Mouse (Mus musculus): ENCODE data around the gene Spata5. TPM values are rescaled to one million over a fixed set of nuclear protein-coding genes. Genes with fewer than 3 reads are reported as not detected.
"Not testable (repeated sequence)": the region's sequence is repeated elsewhere in the genome, so short reads cannot be mapped to it uniquely, and the experiment has no call there.

Gene Spata5
- polyA plus RNA-seq, 1 experiment, result 6.9 TPM

- Histone ChIP-seq H3K4me3 (ENCODE audit: insufficient read depth, low read depth, low read length) (no peak overlapping the region), H3K27ac (replicated peaks; ENCODE audit: low read depth, low read length) (no peak overlapping the region), H3K4me1 (ENCODE audit: control insufficient read depth, insufficient read depth, insufficient read length, low read length) (peaks cover 2% of the 10 kb centered on the region; the same call in 1 of the 2 replicates)
Measured at GRCm38 (mm10) chr3:37595721-37596120, 176.0 kb downstream of the Spata5 start.

DNA sequence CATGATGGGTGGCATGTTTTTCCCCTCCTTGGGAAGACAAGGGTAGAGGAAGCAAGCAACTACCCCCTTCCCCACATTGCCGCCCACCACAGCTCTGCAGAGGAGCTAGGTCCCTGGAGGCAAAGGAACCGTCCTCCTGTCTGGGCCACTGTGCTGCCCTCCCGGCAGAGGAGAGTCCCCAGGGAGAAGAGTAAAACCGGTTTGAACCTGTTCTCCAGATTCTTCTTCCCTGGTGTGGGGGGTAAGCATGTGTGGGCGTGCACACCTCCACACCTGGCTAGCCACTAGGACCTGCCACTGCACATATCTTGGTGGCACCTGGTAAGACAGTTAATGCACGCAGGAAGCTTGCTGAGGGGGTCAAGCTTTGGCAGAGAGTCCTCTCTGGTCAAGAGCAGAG, 176.8 kb downstream of the Spata5 start:
- Histone ChIP-seq H3K27ac (replicated peaks; ENCODE audit: low read depth, low read length) (no peak overlapping the region), H3K4me3 (ENCODE audit: insufficient read depth, low read depth, low read length) (no peak overlapping the region), H3K4me1 (ENCODE audit: control insufficient read depth, insufficient read depth, insufficient read length, low read length) (peaks cover 2% of the 10 kb centered on the region; the same call in 1 of the 2 replicates)

- H3K4me3 ChIP-seq (ENCODE audit: insufficient read depth, low read depth, low read length), result no peak overlapping the region
Measured at GRCm38 (mm10) chr3:37597200-37597599, 177.5 kb downstream of the Spata5 start.

GRCm38 (mm10) chr3:37599641-37600040, 179.9 kb downstream of the Spata5 start:
- not testable (repeated sequence) for H3K4me1 ChIP-seq (ENCODE audit: control insufficient read depth, insufficient read depth, insufficient read length, low read length); H3K27ac ChIP-seq (replicated peaks; ENCODE audit: low read depth, low read length); H3K4me3 ChIP-seq (ENCODE audit: insufficient read depth, low read depth, low read length)

More at GRCm38 (mm10) chr3:37597200-37597599, 177.5 kb downstream of the Spata5 start:
- Histone ChIP-seq H3K27ac (replicated peaks; ENCODE audit: low read depth, low read length) (no peak overlapping the region), H3K4me1 (ENCODE audit: control insufficient read depth, insufficient read depth, insufficient read length, low read length) (peaks cover 2% of the 10 kb centered on the region; the same call in 1 of the 2 replicates)

- no peak overlapping the region for H3K27ac ChIP-seq (replicated peaks; ENCODE audit: low read depth, low read length)
- H3K4me3 ChIP-seq (ENCODE audit: insufficient read depth, low read depth, low read length), result no peak overlapping the region
- peaks cover 2% of the 10 kb centered on the region; the same call in 1 of the 2 replicates for H3K4me1 ChIP-seq (ENCODE audit: control insufficient read depth, insufficient read depth, insufficient read length, low read length)
Measured at GRCm38 (mm10) chr3:37602356-37602755, 182.7 kb downstream of the Spata5 start.

- Histone ChIP-seq H3K27ac (replicated peaks; ENCODE audit: low read depth, low read length) (no peak overlapping the region), H3K4me3 (ENCODE audit: insufficient read depth, low read depth, low read length) (no peak overlapping the region)
Measured at GRCm38 (mm10) chr3:37602890-37603289, 183.2 kb downstream of the Spata5 start.

DNA sequence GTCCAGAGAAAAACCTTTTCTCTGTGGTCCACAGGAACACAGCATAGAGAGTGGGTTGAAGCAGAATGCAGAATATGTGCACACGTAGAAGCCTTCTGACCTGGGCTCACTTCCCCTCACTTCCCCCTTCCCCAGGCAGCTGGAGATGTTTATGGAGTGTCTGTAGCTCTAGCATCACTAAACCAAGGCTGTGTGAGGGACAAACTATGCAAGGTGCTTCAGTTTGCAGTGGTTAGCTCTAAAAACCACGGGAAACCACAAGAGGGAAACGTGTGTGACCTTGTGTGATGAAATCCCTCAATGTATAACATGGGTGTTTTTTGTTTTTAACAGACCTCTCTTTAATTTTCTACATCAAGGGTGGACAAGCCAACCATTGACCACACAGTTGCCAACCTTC, 183.8 kb downstream of the Spata5 start:
- no peak overlapping the region for H3K4me3 ChIP-seq (ENCODE audit: insufficient read depth, low read depth, low read length)
- H3K27ac ChIP-seq (replicated peaks; ENCODE audit: low read depth, low read length), result no peak overlapping the region
- H3K4me1 ChIP-seq (ENCODE audit: control insufficient read depth, insufficient read depth, insufficient read length, low read length), result peaks cover 2% of the 10 kb centered on the region; the same call in 1 of the 2 replicates

More at GRCm38 (mm10) chr3:37602890-37603289, 183.2 kb downstream of the Spata5 start:
- peaks cover 2% of the 10 kb centered on the region; the same call in 1 of the 2 replicates for H3K4me1 ChIP-seq (ENCODE audit: control insufficient read depth, insufficient read depth, insufficient read length, low read length)

- H3K27ac ChIP-seq (replicated peaks; ENCODE audit: low read depth, low read length), result peak overlapping the region; percentile 49
- peaks cover 2% of the 10 kb centered on the region; the same call in 1 of the 2 replicates for H3K4me1 ChIP-seq (ENCODE audit: control insufficient read depth, insufficient read depth, insufficient read length, low read length)
Measured at GRCm38 (mm10) chr3:37604976-37605875, 185.5 kb downstream of the Spata5 start.

GRCm38 (mm10) chr3:37605876-37606238, 186.2 kb downstream of the Spata5 start:
- Histone ChIP-seq H3K27ac (replicated peaks; ENCODE audit: low read depth, low read length) (no peak overlapping the region), H3K4me3 (ENCODE audit: insufficient read depth, low read depth, low read length) (no peak overlapping the region), H3K4me1 (ENCODE audit: control insufficient read depth, insufficient read depth, insufficient read length, low read length) (peaks cover 2% of the 10 kb centered on the region; the same call in 1 of the 2 replicates)

More at GRCm38 (mm10) chr3:37604976-37605875, 185.5 kb downstream of the Spata5 start:
- no peak overlapping the region for H3K4me3 ChIP-seq (ENCODE audit: insufficient read depth, low read depth, low read length)

DNA sequence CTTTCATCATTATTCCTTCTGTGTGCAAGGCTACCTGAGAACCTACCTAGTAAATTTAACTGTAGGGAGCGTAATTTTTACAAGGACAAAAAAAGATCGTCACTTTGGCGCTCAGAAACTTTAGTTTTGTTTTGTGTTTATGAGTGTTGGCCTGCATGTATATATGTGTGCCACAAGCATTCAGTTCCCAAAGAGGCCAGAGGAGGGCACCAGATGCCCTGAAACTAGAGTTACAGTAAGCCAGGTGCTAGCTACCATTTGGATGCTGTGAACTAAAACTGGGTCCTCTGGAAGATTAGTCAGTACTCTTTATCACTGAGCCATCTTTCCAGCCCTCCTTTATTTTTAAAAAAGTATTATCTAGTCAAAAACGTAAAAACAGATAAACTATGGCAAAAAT, 189.2 kb downstream of the Spata5 start:
- H3K4me3 ChIP-seq (ENCODE audit: insufficient read depth, low read depth, low read length), result no peak overlapping the region
- H3K4me1 ChIP-seq (ENCODE audit: control insufficient read depth, insufficient read depth, insufficient read length, low read length), result peaks cover 12% of the 10 kb centered on the region; the same call in 1 of the 2 replicates
- no peak overlapping the region for H3K27ac ChIP-seq (replicated peaks; ENCODE audit: low read depth, low read length)

- Histone ChIP-seq H3K4me3 (ENCODE audit: insufficient read depth, low read depth, low read length) (no peak overlapping the region), H3K27ac (replicated peaks; ENCODE audit: low read depth, low read length) (no peak overlapping the region), H3K4me1 (ENCODE audit: control insufficient read depth, insufficient read depth, insufficient read length, low read length) (peaks cover 17% of the 10 kb centered on the region; the same call in 1 of the 2 replicates)
Measured at GRCm38 (mm10) chr3:37610670-37611069, 191.0 kb downstream of the Spata5 start.

DNA sequence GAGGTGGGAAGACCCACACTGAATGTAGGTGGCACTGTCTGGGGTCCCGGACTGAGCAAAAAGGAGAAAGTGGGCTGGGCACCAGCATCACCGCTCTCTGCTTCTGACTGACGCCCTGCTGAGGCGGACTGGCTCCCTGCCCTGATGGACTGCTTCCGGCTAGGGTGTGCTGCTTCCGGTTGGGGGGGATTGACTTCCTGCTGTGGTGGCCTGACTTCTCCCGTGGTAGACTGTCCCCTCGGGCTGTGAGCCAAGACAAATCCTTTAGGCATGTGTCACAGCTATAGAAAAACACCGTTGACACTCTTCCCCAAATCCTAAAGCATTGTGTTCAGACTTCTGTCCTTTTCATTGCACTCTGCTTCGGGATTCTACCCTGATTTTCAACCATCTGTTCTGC, 194.0 kb downstream of the Spata5 start:
- peaks cover 17% of the 10 kb centered on the region for H3K4me1 ChIP-seq (ENCODE audit: control insufficient read depth, insufficient read depth, insufficient read length, low read length)
- no peak overlapping the region for H3K4me3 ChIP-seq (ENCODE audit: insufficient read depth, low read depth, low read length)
- H3K27ac ChIP-seq (replicated peaks; ENCODE audit: low read depth, low read length), result no peak overlapping the region

GRCm38 (mm10) chr3:37614878-37615650, 195.4 kb downstream of the Spata5 start:
- H3K4me3 ChIP-seq (ENCODE audit: insufficient read depth, low read depth, low read length), result no peak overlapping the region

DNA sequence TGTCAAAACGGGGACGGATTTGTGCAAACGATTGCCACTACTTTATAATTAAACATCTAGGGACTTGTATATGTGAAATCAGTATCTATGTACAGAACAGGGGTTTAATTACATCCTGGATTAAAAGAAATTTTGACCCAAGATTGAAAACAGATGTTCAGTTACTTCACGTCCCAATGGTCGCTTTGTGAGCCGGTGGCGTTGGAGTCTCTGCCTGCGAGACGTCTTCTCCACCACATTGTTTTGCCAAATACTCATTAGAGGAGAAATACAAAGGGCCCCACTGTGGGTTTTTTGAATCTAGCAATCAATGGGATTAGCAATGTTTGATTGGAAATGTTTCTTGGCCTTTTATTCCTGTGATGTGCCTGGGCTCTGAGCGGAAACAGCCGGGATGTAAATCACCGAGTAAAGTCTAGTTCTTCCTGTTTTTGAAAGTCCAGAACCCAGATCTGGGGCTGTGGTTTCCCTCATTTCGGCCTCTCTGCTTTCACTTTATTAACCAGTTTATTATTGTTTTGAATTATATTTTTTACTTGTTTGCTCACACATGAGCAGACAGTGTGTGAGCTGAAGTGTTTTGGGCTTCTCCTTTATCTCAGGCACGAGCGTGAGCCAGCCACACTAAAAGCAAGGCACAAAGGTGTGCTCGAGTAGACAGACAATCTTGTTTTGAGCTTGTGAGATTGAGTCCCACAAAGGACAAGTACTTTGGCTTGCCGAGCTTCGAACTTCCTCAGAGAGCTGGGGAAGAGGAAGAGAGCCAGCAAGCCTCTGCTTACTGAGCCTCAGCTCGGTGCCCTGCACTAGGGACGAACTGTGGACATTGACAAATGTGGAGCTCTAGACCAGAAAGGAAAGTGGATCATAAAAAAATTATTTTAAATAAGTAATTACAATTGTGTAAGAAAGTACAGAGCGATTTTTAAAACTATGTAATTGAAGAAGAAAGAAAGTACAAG, 197.2 kb downstream of the Spata5 start:
- peaks cover 17% of the 10 kb centered on the region for H3K4me1 ChIP-seq (ENCODE audit: control insufficient read depth, insufficient read depth, insufficient read length, low read length)
- peak overlapping the region; percentile 88 for H3K27ac ChIP-seq (replicated peaks; ENCODE audit: low read depth, low read length)
- H3K4me3 ChIP-seq (ENCODE audit: insufficient read depth, low read depth, low read length), result no peak overlapping the region

More at GRCm38 (mm10) chr3:37614878-37615650, 195.4 kb downstream of the Spata5 start:
- Histone ChIP-seq H3K4me1 (ENCODE audit: control insufficient read depth, insufficient read depth, insufficient read length, low read length) (peaks cover 17% of the 10 kb centered on the region), H3K27ac (replicated peaks; ENCODE audit: low read depth, low read length) (no peak overlapping the region)

Data from brown adipose tissue, adult 24 weeks (tissue).